Mouse (Mus musculus) adrenal gland, postnatal 10 days (tissue): ENCODE data around the gene Ube2z. TPM values are rescaled to one million over a fixed set of nuclear protein-coding genes. Genes with fewer than 3 reads are reported as not detected.

Source experiments
- DNase-seq: peaks from one replicate; pipeline ENCODE4 v3.0.0; 2021; ENCODE audit warnings: mixed read lengths
- total RNA-seq, 2 experiments: library from RNA; stranded (reverse); gene quantifications; 2 replicates each; pipeline ENCODE4 v1.2.3; 2021

Ube2z gene
- total RNA-seq, 2 experiments from 2014 or later: 41.7 to 44.6 TPM

DNA sequence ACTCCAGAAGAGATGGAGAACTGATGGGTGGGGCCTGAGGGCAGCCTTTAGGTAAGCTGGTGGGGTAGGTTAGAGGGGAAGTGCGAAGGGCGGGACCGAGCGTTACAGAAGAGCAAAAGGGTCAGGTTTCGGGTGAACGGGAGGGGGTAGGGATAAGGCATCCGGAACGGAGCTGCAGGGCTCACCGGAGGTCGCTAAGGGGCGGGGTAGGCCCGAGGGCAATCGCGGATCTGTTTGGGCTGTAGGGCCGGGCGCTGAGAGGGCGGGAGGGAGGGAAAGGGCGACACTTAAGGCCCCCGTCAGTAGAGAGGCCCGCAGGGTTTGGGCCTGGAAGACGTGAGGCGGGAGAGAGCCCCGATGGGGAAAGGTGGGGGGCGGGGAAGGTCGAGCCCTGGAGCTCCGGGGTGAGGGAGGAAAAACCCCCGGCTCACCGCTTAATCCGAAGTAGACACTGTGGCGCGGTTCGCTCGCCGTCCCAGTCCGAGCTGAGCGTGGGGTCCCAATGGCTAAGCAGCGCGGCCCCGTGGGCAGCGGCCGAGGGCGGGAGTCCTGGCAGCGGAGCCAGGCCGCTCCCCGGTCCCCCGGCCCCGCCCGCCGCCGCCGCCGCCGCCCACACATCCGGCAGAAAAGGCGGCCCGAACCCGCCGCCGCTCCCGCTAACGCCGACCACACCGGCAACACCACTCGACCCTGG lies 520 bp downstream of the Ube2z start:
- DNase-seq: no peak

DNA sequence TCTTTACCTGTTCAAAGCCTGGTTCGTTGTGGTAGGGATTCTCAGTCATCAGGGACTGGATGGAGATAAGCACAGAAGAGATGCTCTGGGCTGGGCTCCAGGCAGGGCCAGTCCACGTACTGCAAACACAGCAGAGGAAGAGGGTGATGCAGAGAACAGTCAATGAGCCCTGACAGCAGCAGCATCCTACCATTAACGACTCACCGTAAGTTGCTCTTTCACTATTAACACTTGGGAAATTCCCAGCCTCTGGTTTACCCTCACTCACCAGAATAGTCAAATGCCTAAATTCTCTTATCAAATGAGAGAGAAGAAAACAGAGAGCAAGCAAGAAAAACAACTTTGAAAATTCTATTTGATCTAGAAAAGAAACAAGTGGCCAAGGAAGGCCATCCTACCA lies 6.9 kb downstream of the Ube2z start:
- no peak for DNase-seq

GRCm38 (mm10) chr11:96050854-96051253 lies 14.3 kb downstream of the Ube2z start:
- no peak for DNase-seq

DNA sequence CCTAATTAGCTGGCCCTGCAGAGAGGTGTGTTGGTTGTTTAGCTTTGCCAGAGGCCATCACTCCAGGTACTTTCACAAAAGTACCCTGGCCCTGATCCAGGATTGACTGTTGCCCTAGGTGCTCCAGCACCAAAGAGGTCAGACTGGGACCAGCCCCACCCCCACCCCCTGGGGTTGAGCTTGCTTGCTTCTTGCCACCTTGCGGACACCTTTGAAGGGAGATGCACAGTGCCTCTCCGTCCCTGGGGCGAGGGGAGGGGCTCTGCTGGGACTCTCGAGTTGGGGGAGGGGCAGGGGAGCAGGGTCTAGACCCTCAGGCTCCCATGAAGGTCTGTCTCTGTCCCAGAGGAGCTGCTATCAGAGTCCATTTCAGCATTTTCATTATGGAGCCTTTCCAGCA lies 15.2 kb downstream of the Ube2z start:
- DNase-seq: no peak

DNA sequence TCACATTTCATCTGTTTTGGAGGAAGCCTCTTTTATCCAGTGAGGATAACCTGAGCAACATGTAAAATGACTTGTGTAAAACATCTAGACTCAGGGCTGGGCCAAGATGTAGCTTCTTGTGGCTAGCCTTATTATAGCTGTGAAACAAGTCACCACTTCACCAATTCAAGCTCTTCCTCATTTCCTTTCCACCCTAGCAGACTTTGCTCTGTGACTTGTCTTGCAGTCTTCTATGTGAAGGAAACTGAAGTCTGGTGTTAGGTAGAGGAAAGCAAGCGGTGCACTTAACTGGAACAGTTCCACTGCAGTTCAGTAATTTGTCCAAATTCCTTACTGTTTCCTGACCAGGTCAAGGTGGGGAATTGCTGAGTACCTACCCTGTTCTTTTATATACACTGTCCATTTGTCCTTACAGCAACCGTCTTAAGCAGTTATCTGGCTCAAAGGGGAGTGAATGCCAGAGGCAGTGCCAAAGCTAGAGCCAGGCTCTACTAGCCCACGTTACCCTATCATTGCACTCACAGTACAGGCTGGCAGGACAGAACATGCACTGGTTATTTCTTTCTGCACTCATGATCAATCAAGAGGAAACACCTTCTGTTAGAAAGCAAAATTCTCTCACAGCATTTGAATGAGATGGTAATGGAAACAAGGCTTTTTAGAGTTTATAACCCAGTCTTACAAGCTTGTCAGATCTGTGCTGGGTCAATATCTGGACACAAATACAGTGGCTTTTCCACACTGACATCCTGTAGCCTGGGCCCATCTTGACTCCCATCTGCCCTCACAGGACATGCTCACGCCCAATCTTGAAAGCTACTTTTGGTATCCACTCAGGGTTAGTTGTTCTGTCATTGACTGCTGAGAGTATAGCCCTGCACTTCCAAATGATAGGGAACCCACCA lies 17.5 kb downstream of the Ube2z start:
- DNase-seq: no peak

DNA sequence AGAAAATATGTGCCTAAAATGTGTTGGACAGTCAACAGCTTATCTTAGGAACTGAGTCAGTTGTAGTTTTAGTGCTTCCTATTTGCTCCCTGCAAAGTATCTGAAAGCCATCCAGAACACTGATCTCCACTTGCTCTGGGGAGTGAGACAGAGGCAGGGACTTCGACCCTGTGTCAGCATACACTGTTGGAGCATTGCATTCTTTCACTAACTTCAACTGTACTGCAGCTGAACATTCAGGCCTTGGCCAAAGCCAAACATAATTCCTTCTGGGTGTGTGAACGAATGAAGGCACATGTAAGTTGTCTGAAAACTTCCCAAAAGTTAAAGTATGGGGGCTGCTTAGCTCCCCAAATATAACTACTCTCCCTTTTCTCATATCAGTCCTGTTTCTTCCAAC lies 18.4 kb downstream of the Ube2z start:
- no peak for DNase-seq

DNA sequence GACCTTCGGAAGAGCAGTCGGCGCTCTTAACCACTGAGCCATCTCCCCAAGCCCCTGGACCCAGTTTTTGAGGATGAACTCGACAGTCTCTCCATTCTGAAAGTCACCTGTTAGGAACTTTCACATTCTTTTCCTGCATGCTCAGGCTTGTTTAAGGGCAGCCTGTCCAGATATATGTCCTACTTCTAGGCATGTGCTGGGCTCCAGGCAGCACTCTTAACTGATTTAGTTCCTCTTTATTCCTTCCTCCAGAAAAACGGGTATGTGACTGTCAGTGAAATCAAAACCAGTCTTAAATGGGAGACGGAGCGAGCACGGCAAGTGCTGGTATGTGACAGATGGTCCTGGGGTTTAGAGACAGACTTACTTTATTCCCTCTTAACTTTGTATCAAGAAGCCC lies 19.2 kb downstream of the Ube2z start:
- no peak for DNase-seq

DNA sequence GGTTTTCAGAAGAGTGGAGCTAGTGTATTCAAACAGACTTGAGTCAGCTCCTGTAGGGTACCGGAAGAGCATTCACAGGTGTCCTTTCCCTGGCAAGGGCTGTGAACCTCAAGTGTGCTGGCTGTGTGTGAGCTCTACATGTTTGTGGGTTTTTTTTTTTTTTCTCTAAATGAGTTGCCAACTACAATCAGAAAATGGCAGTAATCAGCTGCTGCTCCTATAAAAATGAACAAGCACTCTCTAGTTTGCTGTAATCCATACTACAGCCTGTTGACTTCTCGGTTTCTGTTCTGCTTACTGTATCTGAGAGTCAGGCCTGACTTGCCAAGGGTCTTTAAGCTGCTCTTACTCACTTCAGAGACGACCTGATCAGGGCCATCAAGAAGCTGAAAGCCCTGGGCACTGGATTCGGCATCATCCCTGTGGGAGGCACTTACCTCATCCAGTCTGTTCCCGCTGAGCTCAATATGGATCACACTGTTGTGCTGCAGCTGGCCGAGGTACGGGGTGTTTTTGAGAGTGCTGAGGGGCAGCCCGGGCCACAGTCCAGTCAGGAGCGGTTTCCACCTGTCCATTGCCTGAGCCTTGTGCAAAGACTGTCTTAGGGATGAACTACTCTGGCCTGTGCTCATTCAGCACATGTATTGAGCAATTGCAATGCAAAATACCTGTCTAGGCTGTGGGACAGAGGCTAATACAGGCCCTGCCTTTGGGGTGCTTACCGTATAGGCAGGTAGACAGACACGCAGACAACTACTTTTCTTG lies 20.2 kb downstream of the Ube2z start:
- DNase-seq: no peak

DNA sequence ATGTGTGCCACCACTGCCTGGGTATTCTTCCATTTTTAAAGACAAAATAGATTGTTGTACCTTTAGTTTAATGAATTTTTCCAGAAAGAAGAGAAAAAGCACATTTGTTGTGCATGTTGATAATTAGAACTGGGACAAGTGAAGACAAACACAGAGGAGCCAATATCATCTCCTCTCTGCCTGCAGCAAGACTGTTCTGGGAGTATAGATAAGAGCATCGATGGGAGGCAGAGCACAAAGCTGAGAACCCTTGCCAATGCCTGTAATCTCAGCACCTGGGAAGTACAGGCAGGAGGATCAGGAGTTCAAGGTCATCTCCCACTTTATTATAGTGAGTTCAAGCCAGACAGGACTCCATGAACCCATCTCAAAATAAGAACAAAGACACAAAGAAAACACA lies 26.6 kb downstream of the Ube2z start:
- no peak for DNase-seq

DNA sequence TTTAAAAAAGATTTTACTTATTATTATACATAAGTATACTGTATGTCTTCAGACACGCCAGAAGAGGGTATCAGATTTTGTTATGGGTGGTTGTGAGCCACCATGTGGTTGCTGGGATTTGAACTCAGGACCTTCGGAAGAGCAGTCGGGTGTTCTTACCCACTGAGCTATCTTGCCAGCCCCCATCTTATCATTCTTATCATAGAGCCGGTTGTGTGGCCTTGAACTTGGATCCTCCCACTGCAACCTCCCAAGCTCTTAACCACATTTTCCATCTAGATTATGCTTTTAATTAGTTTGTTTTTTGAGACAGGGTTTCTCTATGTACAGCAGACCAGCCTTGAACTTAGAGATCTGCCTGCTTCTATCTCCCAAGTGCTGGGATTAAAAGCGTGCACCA lies 27.7 kb downstream of the Ube2z start:
- DNase-seq: no peak

- no peak for DNase-seq
Observed at GRCm38 (mm10) chr11:96035133-96035532, 30.1 kb downstream of the Ube2z start.

DNA sequence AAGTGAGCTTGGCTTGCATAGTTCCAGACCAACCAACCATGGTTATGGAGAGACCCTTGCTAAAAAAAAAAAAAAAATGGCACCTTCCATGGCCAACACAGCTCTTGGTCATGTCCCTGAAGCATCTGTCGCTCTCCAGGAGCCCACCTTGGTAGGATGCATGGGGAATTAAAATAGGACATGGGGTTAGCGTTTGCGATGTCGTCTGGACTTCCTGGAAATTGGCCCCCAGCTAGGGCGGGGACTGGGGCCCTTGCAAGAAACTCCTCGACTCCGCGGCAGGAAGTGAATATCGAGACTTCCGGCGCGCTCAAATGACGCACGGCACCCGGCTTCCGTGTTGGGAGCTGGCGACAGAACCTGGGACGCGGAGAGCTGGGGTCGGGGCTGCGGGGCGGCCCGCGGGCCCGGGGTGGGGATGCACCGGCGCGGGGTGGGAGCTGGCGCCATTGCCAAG lies 30.6 kb downstream of the Ube2z start, which contains the start of gene Snf8:
Snf8 (plus strand) TSS at position 290 of the 457 bp plus-strand sequence.
- peak; percentile 98 for DNase-seq

DNA sequence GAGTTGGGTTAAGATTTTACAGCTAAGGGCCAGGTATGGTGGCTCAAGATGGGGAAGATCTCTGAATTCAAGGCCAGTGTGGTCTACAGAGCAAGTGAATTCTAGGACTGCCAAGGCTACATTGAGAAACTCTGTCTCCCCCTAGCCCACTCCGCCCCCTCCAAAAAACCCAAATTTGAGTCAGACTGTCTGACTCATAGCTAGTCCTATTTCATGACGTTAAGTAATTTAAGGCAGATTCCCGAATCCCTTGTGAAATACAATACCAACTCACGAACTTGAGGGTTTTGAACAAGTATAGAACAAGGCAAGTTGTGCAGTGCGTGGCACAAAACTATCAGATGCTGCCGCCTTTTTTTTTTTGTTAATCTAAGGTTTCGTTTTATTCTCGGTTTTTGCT lies 31.1 kb downstream of the Ube2z start:
- DNase-seq: no peak

- no peak for DNase-seq
Observed at GRCm38 (mm10) chr11:96033264-96033663, 31.9 kb downstream of the Ube2z start.

- DNase-seq: no peak
Observed at GRCm38 (mm10) chr11:96031701-96032100, 33.5 kb downstream of the Ube2z start.

GRCm38 (mm10) chr11:96030571-96030970 lies 34.6 kb downstream of the Ube2z start:
- no peak for DNase-seq

GRCm38 (mm10) chr11:96028130-96028529 lies 37.1 kb downstream of the Ube2z start:
- no peak for DNase-seq

- DNase-seq: no peak
Observed at GRCm38 (mm10) chr11:96020622-96021021, 44.6 kb downstream of the Ube2z start.

DNA sequence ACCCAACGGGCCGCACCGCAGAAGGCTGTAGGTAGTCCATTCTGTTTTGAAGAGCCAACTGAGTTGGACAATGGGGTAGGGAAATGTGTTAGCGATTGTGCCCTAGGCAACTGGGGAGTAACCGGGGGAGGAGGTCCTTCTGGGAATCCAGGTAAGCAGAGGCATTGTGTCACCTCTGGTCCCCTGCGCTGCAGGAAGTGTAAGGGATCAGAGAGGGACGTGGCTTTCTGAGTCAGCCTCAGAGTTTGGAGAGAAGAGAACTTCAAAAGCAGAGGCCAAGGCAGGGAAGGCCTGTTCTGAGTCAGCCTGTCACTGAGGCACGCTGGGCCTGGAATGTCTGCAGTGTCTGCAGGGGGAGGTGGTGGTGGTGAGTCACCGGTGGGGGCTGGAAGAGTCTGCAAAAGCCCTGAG lies 47.2 kb downstream of the Ube2z start:
- peak; percentile 79 for DNase-seq

DNA sequence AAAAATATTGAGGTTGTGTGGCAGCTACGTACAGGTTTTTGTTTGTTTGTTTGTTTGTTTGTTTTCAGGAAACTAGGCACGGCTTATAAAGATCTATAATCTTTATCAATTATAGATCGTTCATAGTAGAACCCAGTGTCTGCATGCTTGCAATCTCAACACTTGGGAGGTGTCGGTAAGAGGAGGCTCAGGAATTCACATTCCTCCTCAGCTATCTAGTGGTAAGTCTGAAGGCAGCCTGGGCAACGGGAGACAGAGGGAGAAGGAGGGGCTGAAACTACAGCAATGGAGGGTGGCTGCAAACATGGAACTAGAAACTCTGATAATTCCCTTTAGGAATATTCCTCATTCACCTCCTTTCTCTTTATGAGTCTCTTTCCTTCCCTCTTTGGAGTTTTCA lies 49.8 kb downstream of the Ube2z start:
- DNase-seq: no peak

DNA sequence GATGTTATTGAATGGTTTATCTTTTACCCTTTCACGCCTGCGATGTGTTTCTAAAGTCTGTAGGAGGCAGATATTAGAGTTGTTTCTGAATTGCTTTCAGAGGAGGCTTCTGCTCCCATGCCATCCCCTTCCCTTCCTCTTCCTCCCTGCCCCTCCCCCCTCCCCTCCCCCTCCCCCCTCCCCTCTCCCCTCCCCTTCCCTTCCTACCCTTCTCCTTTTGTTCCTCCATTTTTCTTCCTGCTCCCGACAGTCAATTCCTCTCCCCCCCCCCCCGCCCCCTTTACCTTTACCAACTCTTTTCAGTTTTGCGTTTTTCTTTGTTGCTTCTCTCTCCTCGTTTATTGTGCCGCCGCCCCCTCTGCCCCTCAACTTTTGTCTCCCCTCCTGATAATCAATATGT lies 53.2 kb downstream of the Ube2z start:
- no peak for DNase-seq

- DNase-seq: no peak
Observed at GRCm38 (mm10) chr11:96008827-96009226, 56.4 kb downstream of the Ube2z start.
